Mouse (Mus musculus) right cerebral cortex, adult 18-20 months (tissue): Measurements from ENCODE around the gene Ets1.

Source experiments
- DNase-seq: peaks from one replicate; pipeline ENCODE4 v3.0.0; 2022; ENCODE audit warnings: mixed read lengths

The Ets1 gene

GRCm38 (mm10) chr9:32731787-32732186 lies 95.8 kb downstream of the Ets1 start:
- no peak for DNase-seq

GRCm38 (mm10) chr9:32735071-32735470 lies 99.0 kb downstream of the Ets1 start:
- no peak for DNase-seq

GRCm38 (mm10) chr9:32736051-32736450 lies 100.0 kb downstream of the Ets1 start:
- peak; percentile 15 for DNase-seq

- no peak for DNase-seq
Measured at GRCm38 (mm10) chr9:32739988-32740387, 104.0 kb downstream of the Ets1 start.

- DNase-seq = peak; percentile 29
Measured at GRCm38 (mm10) chr9:32740751-32741387, 104.8 kb downstream of the Ets1 start.

- no peak for DNase-seq
Measured at GRCm38 (mm10) chr9:32741681-32742080, 105.7 kb downstream of the Ets1 start.

GRCm38 (mm10) chr9:32743157-32743556 lies 107.1 kb downstream of the Ets1 start:
- no peak for DNase-seq

- no peak for DNase-seq
Measured at GRCm38 (mm10) chr9:32743642-32744161, 107.7 kb downstream of the Ets1 start.

- no peak for DNase-seq
Measured at GRCm38 (mm10) chr9:32744288-32744687, 108.3 kb downstream of the Ets1 start.

GRCm38 (mm10) chr9:32745079-32745763 lies 109.2 kb downstream of the Ets1 start:
- no peak for DNase-seq

- DNase-seq = no peak
Measured at GRCm38 (mm10) chr9:32745998-32746397, 110.0 kb downstream of the Ets1 start.

- no peak for DNase-seq
Measured at GRCm38 (mm10) chr9:32746615-32747014, 110.6 kb downstream of the Ets1 start.

GRCm38 (mm10) chr9:32747624-32748023 lies 111.6 kb downstream of the Ets1 start:
- no peak for DNase-seq

GRCm38 (mm10) chr9:32748552-32748951 lies 112.5 kb downstream of the Ets1 start:
- DNase-seq = no peak

GRCm38 (mm10) chr9:32749721-32750480 lies 113.9 kb downstream of the Ets1 start:
- DNase-seq = no peak

GRCm38 (mm10) chr9:32752602-32753001 lies 116.6 kb downstream of the Ets1 start:
- DNase-seq = no peak

- no peak for DNase-seq
Measured at GRCm38 (mm10) chr9:32754311-32754710, 118.3 kb downstream of the Ets1 start.

- DNase-seq = no peak
Measured at GRCm38 (mm10) chr9:32756002-32756401, 120.0 kb downstream of the Ets1 start.

GRCm38 (mm10) chr9:32758280-32758905 lies 122.4 kb downstream of the Ets1 start:
- no peak for DNase-seq

GRCm38 (mm10) chr9:32760649-32761157 lies 124.7 kb downstream of the Ets1 start:
- no peak for DNase-seq

GRCm38 (mm10) chr9:32761326-32761725 lies 125.3 kb downstream of the Ets1 start:
- no peak for DNase-seq

GRCm38 (mm10) chr9:32764374-32764773 lies 128.4 kb downstream of the Ets1 start:
- peak; percentile 44 for DNase-seq

GRCm38 (mm10) chr9:32765123-32765522 lies 129.1 kb downstream of the Ets1 start:
- no peak for DNase-seq
